Mouse (Mus musculus): ENCODE results near the gene Kdm4d. TPM values are rescaled to one million over a fixed set of nuclear protein-coding genes. Genes with fewer than 3 reads are reported as not detected.

The Kdm4d gene
- 0.05 and 0.11 TPM in 2 replicates for polyA plus RNA-seq (2012; rRNA removed; ENCODE audit: low replicate concordance)

GRCm38 (mm10) chr9:14500023-14500915 is at the start of gene Kdm4d, which contains the start of gene Cwc15:
Gene Kdm4d, minus strand, starts transcription at chr9:14500482.
Gene Cwc15, plus strand, starts transcription at chr9:14500617.

Other genes with a start within 250 kb of the Kdm4d start
- 1.2 and 5.8 TPM in 2 replicates for gene Sesn3, start 225.4 kb downstream of the Kdm4d start, polyA plus RNA-seq (2012; rRNA removed; ENCODE audit: low replicate concordance)
- 29.6 and 37.1 TPM in 2 replicates for gene Endod1, start 119.0 kb downstream of the Kdm4d start, polyA plus RNA-seq (2012; rRNA removed; ENCODE audit: low replicate concordance)
- 0.97 and 1.2 TPM in 2 replicates for gene Cwc15, start 135 bp upstream of the Kdm4d start, polyA plus RNA-seq (2012; rRNA removed; ENCODE audit: low replicate concordance)
- 4.2 and 5.7 TPM in 2 replicates for gene Amotl1, start 144.6 kb upstream of the Kdm4d start, polyA plus RNA-seq (2012; rRNA removed; ENCODE audit: low replicate concordance)
- 0.51 and 0.53 TPM in 2 replicates for gene Piwil4, start 240.3 kb upstream of the Kdm4d start, polyA plus RNA-seq (2012; rRNA removed; ENCODE audit: low replicate concordance)